Mouse (Mus musculus) frontal cortex, adult (tissue): ENCODE measurements around the gene Msh3.
"Not testable (repeated sequence)": the region's sequence is repeated elsewhere in the genome, so short reads cannot be mapped to it uniquely, and the experiment has no call there.

ENCODE experiments used
- ATAC-seq: cut with Nextera tagmentation; 2 replicates; pipeline ENCODE4 v1.9.2; 2017; ENCODE audit warnings: mild to moderate bottlenecking, moderate library complexity, mixed read lengths; ENCODE audit not compliant: low TSS enrichment

The Msh3 gene

DNA sequence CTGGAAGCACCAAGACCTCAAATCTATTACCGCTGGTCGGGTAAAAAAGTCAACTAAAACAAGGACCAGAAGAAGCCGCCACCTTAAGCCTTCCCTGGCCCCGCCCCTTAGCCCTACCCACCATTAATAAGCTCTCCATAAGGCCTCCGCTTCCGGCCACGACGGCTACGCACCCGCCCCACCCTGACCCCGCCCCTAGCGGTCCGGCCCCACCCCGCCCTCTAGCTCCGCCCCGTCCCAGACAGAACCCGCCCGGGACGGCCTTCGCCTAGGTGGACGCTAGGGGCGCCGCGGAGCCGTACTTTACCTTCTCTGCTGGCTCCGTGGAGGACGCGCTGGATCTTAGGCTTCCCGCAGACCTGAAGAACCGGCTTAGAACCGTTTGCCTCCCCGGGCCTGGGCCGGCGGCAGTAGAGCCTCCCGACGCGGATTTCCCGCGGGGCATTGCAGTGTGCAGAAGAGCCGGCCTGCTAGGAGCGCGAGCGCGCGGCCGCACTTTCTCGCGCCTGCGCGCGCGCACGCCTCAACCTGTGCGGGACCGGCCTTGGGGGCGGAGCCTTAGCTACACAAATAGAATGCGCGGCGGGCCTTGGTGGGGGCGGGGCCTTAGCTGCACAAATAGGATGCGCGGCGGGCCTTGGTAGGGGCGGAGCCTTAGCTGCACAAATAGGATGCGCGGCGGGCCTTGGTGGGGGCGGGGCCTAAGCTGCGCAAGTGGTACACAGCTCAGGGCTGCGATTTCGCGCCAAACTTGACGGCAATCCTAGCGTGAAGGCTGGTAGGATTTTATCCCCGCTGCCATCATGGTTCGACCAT lies at the start of gene Msh3, which contains the start of gene Dhfr:
Gene Msh3 (minus strand): TSS at position 548 of the 816 bp plus-strand sequence.
Gene Dhfr (plus strand): TSS at position 271 of the 816 bp plus-strand sequence.
- peak; percentile 93 for ATAC-seq

DNA sequence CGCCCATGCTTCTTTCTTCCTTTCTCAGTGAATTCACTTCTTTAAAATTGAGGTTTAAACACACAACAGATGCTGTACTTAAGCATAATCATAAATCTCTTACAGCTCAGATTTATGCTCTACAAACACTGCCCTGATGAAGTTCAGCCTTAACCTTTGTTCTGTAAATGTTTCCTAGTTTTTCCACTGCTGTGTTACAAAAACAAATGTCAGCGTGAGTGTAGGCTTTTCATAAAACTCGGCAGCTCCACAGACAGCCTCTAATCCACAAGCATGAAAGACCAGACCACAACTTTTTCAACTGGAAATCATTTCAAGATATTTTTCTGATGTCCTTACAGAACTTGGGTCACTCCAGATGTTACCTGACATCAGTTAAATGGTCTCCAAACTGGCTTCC lies 48.7 kb upstream of the Msh3 start:
- ATAC-seq, result no peak

GRCm38 (mm10) chr13:92402063-92402462 lies 47.3 kb upstream of the Msh3 start:
- ATAC-seq, result no peak

DNA sequence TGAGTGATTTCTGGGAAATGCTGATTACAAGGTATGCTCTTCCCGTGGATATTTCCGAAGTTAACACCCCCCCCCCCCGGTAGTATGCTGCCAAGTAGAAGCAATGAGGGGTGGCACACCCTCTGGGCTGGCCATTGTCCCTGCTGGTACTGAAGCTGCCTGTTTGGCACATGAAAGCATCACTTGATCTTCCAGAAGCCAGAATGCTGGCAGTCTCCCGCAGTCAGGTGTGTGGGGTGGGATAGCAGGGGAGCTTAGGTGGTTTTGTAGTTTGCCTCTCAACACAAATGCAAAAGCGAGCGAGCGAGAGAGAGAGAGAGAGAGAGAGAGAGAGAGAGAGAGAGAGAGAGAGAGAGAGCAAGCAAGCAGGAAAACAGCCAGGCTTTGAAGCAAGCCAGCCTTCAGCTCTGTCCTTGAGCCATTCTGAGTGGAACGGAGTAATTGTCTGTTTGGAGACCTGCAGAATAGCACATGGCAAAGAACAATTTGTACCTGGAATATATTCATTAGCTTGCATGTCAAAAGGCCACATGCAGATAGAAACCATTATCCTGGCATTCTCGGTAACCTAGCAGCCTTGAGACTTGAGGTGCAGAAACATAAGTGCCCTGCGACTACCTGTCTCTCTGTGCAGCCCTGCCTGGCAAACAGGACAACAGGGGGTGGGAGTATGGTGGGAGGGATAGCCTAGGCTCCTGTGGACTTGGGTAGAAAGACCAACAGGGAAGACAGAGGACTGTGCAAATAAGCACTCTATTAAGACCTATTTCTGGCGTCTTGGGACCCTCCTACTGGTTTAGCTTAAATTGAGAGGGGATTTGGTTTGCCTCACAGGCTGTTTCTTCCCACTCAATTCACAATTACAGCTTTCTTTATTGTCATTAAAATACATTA lies 43.9 kb upstream of the Msh3 start:
- ATAC-seq, result no peak

- ATAC-seq, result no peak
Measured at GRCm38 (mm10) chr13:92393047-92393661, 38.4 kb upstream of the Msh3 start.

GRCm38 (mm10) chr13:92387367-92387766 lies 32.6 kb upstream of the Msh3 start:
- ATAC-seq, result no peak

DNA sequence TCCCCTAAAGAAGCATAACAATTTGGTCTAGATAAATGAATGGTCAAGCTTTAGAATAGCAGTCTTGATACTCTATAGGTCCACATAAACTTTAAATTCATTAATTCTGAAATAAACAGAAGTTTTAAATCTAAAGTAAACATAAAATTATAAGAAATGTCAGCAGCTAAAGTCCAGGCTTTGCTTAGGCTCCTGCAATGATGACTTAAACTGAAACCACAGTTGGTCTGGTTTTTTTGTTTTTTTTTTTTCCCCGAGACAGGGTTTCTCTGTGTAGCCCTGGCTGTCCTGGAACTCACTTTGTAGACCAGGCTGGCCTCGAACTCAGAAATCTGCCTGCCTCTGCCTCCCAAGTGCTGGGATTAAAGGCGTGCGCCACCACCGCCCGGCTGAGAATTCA lies 16.7 kb upstream of the Msh3 start:
- ATAC-seq, result not testable (repeated sequence)

- no peak for ATAC-seq
Measured at GRCm38 (mm10) chr13:92370811-92371210, 16.0 kb upstream of the Msh3 start.

GRCm38 (mm10) chr13:92365312-92365711 lies 10.5 kb upstream of the Msh3 start:
- no peak for ATAC-seq

GRCm38 (mm10) chr13:92361609-92362008 lies 6.8 kb upstream of the Msh3 start:
- ATAC-seq, result no peak

DNA sequence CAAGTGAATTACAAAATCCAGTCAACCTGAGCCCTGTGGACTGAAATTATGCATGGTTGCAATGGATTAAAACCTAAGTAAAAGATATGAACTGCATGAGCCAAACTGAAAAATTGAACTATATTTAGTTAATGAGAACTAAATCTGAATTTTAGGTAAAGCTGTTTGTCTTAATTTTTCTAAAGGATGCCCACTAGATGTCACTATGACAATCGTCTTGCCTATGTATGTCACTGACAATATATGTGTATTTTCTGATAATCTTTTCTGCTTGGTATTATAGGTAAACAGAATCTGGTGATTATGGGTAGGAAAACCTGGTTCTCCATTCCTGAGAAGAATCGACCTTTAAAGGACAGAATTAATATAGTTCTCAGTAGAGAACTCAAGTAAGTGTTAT lies 2.8 kb upstream of the Msh3 start:
- no peak for ATAC-seq

GRCm38 (mm10) chr13:92356376-92356775 lies 1.6 kb upstream of the Msh3 start:
- ATAC-seq, result no peak

- no peak; the same call in 1 of the 2 replicates for ATAC-seq
Measured at GRCm38 (mm10) chr13:92355272-92355643, 455 bp upstream of the Msh3 start.

- 0 out of 2 replicates have a peak, but pooled peaks have one; percentile 1 for ATAC-seq
Measured at GRCm38 (mm10) chr13:92353956-92354355, 847 bp downstream of the Msh3 start.

GRCm38 (mm10) chr13:92351100-92351499 lies 3.7 kb downstream of the Msh3 start:
- no peak for ATAC-seq

DNA sequence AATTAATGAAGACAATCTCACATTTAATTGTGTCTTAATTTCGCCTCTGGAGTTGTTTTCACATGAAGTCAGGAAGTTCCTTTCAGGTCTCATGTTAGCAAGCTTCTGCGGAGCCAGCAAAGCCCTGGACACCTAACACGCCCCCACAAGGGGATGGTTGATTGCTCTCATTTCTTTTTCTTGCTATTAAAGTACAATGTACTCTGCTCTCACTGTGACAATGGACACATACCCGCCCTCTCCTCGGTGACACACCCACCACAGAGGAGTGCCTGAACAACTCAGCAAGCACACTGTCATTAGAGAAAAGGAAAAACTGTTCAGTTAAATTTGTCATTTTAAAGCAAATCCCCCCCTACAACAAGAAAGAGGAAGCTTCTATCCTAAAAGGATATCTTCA lies 8.5 kb downstream of the Msh3 start:
- 0 out of 2 replicates have a peak, but pooled peaks have one; percentile 26 for ATAC-seq

DNA sequence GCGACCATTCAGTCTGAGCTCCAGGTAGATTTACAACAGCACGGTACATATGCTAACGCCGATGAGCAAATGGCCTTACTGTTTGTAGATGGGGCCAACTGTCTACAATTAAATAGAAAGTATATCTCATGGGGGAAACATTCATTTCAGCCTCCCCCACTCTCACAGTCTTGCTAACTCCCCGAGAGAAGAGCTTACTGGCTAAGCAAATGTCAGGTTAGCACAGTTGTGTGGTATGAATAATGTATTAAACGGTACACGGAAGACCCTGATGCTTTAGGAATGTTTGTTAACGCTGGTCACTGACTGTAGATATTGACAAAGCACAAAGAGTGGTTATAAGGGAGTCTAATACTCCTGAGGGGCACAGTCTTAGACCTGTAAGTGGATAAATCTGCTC lies 10.8 kb downstream of the Msh3 start:
- ATAC-seq, result no peak

GRCm38 (mm10) chr13:92339787-92340186 lies 15.0 kb downstream of the Msh3 start:
- ATAC-seq, result no peak

DNA sequence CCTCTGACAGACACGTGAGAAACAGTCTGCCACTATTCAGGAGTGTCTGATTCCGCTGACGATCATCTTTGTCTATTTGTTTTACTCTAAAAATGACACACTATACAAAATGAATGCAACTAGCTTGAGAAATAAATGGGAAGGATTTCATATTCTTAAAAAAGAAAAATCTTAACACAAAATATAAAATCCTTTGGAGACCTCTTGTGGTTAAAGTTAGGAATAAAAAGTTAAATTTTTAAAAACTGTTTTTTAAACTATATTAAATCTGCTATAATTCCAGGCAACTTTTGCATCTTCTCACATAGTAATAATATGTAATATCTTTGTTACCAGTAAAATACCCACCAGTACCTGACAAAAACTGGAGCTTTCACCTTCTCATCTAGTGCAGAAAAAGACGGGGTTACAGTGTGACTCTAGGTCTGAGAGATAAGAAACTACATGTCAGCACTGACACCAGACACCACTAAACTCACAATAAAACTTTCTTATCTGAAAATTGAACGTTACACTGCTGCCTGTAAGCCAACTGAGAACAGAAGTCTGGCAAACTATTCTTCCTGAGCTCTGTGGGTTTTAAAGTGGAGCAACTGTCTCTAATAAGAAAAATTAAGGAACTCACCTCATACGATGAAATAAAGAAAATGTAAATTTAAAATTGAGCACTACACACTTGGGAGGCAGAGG lies 16.9 kb downstream of the Msh3 start:
- ATAC-seq, result 0 out of 2 replicates have a peak, but pooled peaks have one; percentile 16

DNA sequence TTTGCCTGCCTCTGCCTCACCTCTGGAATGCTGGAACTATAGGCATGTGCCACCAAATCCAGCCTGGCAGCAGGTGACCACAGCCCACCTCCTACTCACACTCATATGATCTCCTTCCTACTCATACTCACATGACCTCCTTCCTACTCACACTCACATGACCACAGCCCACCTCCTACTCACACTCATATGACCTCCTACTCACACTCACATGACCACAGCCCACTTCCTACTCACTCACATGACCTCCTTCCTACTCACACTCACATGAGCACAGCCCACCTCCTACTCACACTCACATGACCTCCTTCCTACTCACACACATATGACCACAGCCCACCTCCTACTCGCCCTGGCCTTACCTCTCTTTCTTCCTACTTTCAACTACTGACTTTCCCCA lies 17.9 kb downstream of the Msh3 start:
- ATAC-seq, result no peak

GRCm38 (mm10) chr13:92332103-92332879 lies 22.5 kb downstream of the Msh3 start:
- no peak for ATAC-seq
